Mouse (Mus musculus): ENCODE results near the gene Cdk5rap2.

Cdk5rap2 gene

GRCm38 (mm10) chr4:70353656-70354055, 56.6 kb downstream of the Cdk5rap2 start:
- no peak for DNase-seq (ENCODE audit: extremely low spot score)

DNA sequence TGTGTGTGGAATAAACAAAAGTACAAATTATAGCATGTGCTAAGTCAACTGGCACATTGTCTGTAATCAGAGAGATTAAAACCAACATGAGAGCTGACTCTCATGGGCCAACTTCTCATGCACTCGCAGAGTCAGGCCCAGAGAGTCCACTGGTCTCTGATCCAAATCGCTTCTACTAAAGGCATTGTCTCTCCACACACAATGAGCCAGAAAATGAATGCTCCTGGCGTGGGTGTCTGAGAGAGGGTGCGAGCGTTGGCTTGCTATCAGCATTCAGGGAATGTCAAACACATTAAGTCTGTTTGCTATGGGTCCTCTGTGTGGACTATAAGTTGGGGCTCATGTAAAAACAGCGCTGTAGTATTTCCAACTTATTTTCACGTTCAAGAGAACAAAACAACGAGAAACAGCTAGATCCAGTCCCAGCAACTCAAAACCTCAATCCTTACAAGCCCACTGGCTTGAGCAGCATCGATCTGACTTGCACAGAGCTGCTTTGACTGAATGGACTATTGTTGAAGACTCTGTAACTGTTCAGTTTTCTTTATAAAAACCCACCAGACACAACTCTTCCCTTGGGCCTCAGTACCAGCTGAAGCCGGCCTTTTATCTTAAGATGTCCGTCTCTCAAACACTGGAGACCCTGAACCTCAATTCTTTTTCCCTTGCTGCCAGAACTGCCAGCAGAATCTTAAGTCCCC, 74.6 kb downstream of the Cdk5rap2 start:
- DNase-seq (ENCODE audit: extremely low spot score), result no peak

GRCm38 (mm10) chr4:70334995-70335394, 75.2 kb downstream of the Cdk5rap2 start:
- no peak for DNase-seq (ENCODE audit: extremely low spot score)

DNA sequence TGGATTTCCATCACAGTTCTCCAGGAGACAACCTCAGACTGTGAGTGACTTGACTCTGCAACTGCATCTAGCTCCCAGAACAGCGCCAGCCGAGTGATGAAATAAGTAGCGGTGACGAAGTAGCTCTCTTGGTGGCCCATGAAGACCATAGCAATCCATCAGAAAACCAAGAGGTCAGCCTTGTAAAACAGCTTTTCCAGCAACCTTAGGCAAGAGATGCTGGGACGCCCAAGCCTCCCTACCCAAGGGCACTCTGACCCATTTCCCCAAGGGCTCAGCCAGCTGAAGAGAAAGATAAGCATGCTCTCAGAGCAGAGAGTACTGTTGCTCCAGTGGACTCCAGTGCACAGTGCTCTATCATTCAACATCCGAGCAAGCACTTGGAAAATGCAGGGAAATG, 77.3 kb downstream of the Cdk5rap2 start:
- DNase-seq (ENCODE audit: extremely low spot score), result no peak

DNA sequence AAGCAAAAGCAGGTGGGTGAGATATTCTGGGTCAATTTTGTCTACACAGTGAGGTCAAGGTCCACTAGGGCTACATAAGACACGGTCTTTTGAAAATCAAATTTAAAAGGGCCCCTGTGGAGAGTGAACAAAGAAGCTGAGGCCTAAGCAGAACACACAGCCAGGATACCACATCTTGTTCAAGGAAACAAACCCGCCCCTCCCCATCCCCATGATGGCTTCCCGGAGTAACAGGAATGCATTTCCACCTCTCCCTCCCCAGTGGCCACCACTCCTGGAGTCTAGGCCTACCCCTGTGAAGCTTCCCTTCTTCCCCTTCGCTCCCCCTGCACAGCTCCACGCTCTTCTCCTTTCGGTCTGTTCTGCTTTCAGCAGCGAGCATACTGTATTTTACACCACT, 77.7 kb downstream of the Cdk5rap2 start:
- DNase-seq (ENCODE audit: extremely low spot score), result no peak

- no peak for DNase-seq (ENCODE audit: extremely low spot score)
Observed at GRCm38 (mm10) chr4:70331181-70331580, 79.1 kb downstream of the Cdk5rap2 start.

DNA sequence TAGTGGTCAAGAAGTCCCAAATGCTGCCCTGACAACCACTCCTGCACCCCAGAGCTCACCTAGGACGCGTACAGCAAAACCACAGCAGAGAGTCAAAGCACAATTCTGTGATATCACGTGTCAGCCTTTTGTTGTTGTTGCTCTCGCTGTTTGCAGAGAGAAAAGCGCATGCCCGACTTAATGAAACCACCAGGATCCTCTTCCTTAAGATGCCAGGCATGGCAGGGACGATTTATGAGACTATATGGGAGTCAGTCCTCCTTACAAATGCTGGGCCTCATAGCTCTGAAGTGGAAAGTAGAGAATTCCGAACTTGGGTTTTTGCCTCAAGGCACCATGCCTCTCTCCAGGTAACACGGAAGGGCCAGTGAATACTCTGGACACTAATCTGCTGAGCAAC, 82.2 kb downstream of the Cdk5rap2 start:
- no peak for DNase-seq (ENCODE audit: extremely low spot score)

DNA sequence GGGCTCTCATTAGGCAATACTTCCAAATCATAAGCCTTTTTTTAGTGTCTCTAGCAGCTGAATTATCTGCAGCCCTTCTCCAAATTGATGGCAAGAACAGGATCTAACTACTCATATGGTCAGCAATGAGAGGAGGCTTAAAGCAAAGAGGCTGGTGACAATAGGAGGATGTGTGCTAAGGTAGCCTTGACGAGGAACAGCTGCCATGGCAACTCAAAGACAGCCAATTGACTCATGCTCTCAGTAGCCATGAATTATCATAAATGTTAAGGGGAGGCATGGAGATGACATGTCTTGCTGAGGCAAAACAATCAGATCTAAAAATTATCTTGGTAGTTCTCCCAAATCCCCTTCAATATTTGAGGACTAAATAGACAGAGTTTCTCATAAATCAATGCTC, 82.8 kb downstream of the Cdk5rap2 start:
- no peak for DNase-seq (ENCODE audit: extremely low spot score)

GRCm38 (mm10) chr4:70321586-70321985, 88.7 kb downstream of the Cdk5rap2 start:
- DNase-seq (ENCODE audit: extremely low spot score), result no peak

DNA sequence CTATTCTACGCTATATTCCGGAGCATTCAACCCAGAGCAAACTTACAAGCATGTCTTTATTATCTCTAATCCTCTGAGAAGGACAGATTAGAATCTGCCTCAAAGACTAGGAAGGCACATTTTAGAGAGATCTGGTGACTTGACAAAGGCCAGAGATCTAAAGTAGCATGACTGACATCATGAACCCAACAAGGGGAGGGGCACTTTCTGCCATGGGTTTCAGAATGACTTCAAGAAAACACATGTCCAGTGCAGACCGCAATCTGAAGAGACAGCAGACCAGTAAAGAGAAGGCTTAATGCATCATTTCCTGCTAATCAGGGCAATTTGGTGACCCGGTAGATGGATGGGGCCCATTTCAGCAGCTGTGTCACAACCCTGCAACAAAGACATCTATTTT, 98.1 kb downstream of the Cdk5rap2 start:
- DNase-seq (ENCODE audit: extremely low spot score), result no peak

DNA sequence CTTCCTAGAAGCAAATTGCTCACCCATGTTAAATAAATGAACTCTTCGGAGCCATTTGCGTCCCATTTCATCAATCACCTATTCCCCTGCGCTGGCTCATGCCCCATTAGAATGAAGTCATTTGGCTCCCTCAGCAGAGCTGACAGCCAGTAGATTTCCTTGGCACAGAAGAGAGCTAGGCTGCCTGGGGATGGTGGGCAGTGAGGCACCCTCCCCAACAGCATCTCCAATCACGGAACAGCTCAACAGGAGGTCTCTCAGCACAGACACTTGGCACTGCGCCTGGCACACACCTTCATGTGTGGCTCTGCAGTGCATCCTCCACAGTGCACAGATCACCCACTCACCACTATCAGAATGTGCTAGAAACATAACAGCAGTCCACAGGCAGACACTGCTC, 98.7 kb downstream of the Cdk5rap2 start:
- no peak for DNase-seq (ENCODE audit: extremely low spot score)

- peak; percentile 29 for DNase-seq (ENCODE audit: extremely low spot score)
Observed at GRCm38 (mm10) chr4:70307230-70307629, 103.0 kb downstream of the Cdk5rap2 start.

DNA sequence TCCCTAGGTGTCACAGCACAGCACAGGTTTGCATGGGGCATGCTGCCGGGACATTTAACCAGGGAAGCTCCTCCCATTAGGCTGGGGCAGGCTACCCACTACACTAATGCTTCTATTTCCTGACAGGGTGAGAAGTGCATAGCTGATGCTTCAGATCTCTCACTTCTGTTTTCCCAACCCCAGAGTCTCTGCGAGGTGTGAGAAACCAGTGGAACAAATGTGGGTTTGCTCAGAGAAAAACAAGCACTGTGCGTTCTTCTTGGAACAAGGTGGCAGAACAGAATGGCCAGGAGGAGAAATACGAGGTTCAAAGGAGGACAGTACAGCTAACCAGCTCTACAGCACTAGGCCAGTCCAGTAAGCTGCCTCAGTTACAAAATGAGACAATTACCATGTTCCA, 106.4 kb downstream of the Cdk5rap2 start:
- no peak for DNase-seq (ENCODE audit: extremely low spot score)

GRCm38 (mm10) chr4:70301187-70301586, 109.1 kb downstream of the Cdk5rap2 start:
- no peak for DNase-seq (ENCODE audit: extremely low spot score)

GRCm38 (mm10) chr4:70289361-70289760, 120.9 kb downstream of the Cdk5rap2 start:
- no peak for DNase-seq (ENCODE audit: extremely low spot score)

DNA sequence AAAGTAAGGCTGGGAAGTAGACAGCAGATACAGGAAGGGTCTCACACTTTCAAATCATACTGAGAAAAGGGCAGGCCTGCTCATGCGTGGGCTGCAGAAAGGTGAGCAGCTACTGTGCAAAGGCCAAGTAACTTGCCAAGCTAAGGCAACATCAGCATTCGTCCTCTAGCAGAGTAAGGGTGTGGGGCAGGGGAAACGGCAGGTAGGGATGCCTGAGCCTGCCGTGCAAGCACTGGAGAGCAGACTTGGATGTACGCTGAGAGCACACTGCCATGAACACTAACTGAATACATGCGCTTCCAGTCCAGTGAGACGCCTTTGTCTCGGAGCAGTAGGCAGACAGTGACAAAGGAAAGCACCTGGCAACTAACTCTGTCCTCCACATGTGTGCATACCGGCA, 127.1 kb downstream of the Cdk5rap2 start:
- no peak for DNase-seq (ENCODE audit: extremely low spot score)

DNA sequence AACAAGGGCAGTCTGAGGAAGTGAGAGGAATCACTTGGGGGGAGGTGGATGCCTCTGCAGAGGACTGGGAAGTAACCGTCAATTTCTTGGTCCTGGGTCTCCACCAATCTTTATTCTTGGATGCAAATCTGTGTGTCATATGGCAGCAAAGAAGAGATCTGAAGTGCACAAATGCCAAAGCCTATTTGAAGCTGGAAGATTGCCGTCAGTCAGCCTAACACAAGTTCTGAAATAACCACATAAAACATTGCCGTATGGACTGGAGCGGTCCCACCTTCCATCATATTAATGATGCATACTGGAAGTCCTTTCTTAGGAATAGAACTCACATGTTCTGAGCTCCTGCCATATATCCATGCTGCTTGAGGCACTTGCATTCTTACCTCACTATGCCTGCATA, 131.4 kb downstream of the Cdk5rap2 start:
- no peak for DNase-seq (ENCODE audit: extremely low spot score)

DNA sequence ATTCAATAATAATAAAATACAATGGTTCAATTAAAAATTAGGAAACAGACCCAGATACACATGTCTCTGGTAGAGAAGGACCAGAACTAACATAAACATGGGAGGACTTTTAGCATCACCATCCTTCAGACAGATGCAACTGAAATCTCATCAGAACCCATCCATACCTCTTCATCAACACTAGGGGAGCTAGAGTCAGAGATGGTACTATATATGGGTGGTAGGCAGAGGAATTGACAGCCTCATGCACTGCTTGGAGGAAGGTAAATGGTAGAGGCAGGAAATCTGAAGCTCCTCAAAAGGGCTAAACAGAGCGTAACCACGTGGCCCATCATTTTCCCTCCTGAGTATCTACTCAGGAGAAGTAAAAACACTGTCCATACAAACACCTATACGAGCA, 132.2 kb downstream of the Cdk5rap2 start:
- no peak for DNase-seq (ENCODE audit: extremely low spot score)

GRCm38 (mm10) chr4:70272943-70273342, 137.3 kb downstream of the Cdk5rap2 start:
- DNase-seq (ENCODE audit: extremely low spot score), result no peak

DNA sequence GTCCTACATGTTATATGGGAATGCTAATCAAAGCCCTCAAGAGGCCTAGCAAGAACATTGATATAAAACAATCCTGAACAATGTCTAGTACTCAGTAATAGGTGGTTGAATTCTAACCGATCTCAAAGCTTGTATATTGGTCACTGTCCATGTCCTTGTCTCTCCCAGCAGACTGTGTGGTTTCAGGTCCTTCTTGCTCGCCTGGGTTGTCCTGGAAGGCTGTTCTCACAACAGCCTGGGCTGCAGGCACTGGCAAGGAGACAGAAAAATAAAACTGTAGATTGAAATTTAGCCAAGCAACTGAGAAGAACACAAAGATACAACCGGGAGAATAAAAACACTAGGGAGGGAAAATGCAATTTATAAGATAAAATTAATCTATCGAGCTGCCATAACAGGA, 137.7 kb downstream of the Cdk5rap2 start:
- no peak for DNase-seq (ENCODE audit: extremely low spot score)

- DNase-seq (ENCODE audit: extremely low spot score), result no peak
Observed at GRCm38 (mm10) chr4:70267213-70267906, 142.9 kb downstream of the Cdk5rap2 start.

DNA sequence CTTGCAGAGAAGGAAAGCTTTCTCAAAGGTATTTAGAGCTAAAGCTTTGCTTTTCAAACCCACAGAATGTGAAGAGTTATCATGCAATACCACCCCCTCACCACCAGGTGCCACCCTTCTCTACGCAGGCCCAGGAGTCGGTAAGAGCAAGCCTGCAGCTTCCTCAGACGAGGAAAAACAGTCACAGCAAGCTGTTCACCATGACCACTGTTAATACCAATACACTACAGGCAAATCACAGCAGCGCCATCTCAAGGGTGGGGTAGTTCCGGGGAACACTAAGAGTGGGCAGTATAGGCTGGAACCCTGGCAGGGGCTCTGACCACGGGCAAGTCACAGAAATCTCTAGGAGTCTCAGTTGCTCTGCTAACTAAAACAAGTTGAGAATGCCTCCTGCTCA, 145.0 kb downstream of the Cdk5rap2 start:
- peak; percentile 33 for DNase-seq (ENCODE audit: extremely low spot score)

GRCm38 (mm10) chr4:70262850-70263249, 147.4 kb downstream of the Cdk5rap2 start:
- no peak for DNase-seq (ENCODE audit: extremely low spot score)

GRCm38 (mm10) chr4:70261315-70261714, 148.9 kb downstream of the Cdk5rap2 start:
- no peak for DNase-seq (ENCODE audit: extremely low spot score)
